Mouse (Mus musculus) spleen, postnatal 10 days (tissue): ENCODE data around the gene Insr.
"Not testable (repeated sequence)": the region's sequence is repeated elsewhere in the genome, so short reads cannot be mapped to it uniquely, and the experiment has no call there.

ENCODE experiments used
- DNase-seq, 2 experiments: peaks; one replicate each; pipeline ENCODE4 v3.0.0; 2021 to 2022; ENCODE audit warnings: low spot score in 2 of 2

Gene Insr

GRCm38 (mm10) chr8:3278934-3279720 is at the start of gene Insr:
Gene Insr, minus strand, starts transcription at chr8:3279617.
- DNase-seq: peak; percentile 81 to 94

GRCm38 (mm10) chr8:3327538-3328245 is 48.3 kb upstream of the Insr start:
- peak in 1 of 2 experiments; percentile 28 for DNase-seq

GRCm38 (mm10) chr8:3327056-3327455 is 47.6 kb upstream of the Insr start:
- DNase-seq: no peak

- no peak for DNase-seq
Observed at GRCm38 (mm10) chr8:3324253-3324652, 44.8 kb upstream of the Insr start.

GRCm38 (mm10) chr8:3319267-3319666 is 39.9 kb upstream of the Insr start:
- DNase-seq: not testable (repeated sequence)

GRCm38 (mm10) chr8:3316585-3316984 is 37.2 kb upstream of the Insr start:
- no peak for DNase-seq

GRCm38 (mm10) chr8:3314345-3314744 is 34.9 kb upstream of the Insr start:
- no peak for DNase-seq

- DNase-seq: no peak
Observed at GRCm38 (mm10) chr8:3313843-3314242, 34.4 kb upstream of the Insr start.

GRCm38 (mm10) chr8:3313417-3313816 is 34.0 kb upstream of the Insr start:
- DNase-seq: not testable (repeated sequence)

- no peak for DNase-seq
Observed at GRCm38 (mm10) chr8:3311482-3311881, 32.1 kb upstream of the Insr start.

GRCm38 (mm10) chr8:3309636-3310035 is 30.2 kb upstream of the Insr start:
- no peak for DNase-seq

- not testable (repeated sequence) for DNase-seq
Observed at GRCm38 (mm10) chr8:3308205-3308800, 28.9 kb upstream of the Insr start.

- DNase-seq: no peak
Observed at GRCm38 (mm10) chr8:3302131-3302530, 22.7 kb upstream of the Insr start.

GRCm38 (mm10) chr8:3299322-3299721 is 19.9 kb upstream of the Insr start:
- DNase-seq: no peak

- DNase-seq: no peak
Observed at GRCm38 (mm10) chr8:3285824-3286223, 6.4 kb upstream of the Insr start.

GRCm38 (mm10) chr8:3284656-3285055 is 5.2 kb upstream of the Insr start:
- DNase-seq: no peak

- DNase-seq: no peak
Observed at GRCm38 (mm10) chr8:3281296-3281695, 1.9 kb upstream of the Insr start.

GRCm38 (mm10) chr8:3280266-3280910 is 971 bp upstream of the Insr start:
- peak in 1 of 2 experiments; percentile 21 for DNase-seq

- DNase-seq: peak in 1 of 2 experiments; percentile 24
Observed at GRCm38 (mm10) chr8:3279721-3280077, 282 bp upstream of the Insr start.

GRCm38 (mm10) chr8:3278181-3278820 is 1.1 kb downstream of the Insr start:
- peak; percentile 18 to 32 for DNase-seq

- DNase-seq: no peak
Observed at GRCm38 (mm10) chr8:3277266-3277665, 2.2 kb downstream of the Insr start.

GRCm38 (mm10) chr8:3276009-3276408 is 3.4 kb downstream of the Insr start:
- no peak for DNase-seq
